Mouse (Mus musculus) megakaryocyte-erythroid progenitor cell, adult 5-6 weeks (primary cell): ENCODE results near the gene Gpr84. TPM values are rescaled to one million over a fixed set of nuclear protein-coding genes. Genes with fewer than 3 reads are reported as not detected.

Source experiments
- ATAC-seq: replicated peaks from 2 replicates; pipeline ENCODE4 v1.8.0; 2016; ENCODE audit warnings: mild to moderate bottlenecking, inconsistent platforms; ENCODE audit not compliant: severe bottlenecking, poor library complexity, low FRiP score, low TSS enrichment
- total RNA-seq, 2 experiments: library from RNA; stranded (forward) in 1 of 2; stranded (reverse) in 1 of 2; fragments of 200-1000, 215-1000 nt in 1 of 2; fragments of >200 nt in 1 of 2; fragmentation: Nextera tagmentation in 1 of 2; gene quantifications; 2 replicates each; pipeline ENCODE4 v1.2.3; 2014 to 2017

Gene Gpr84
- total RNA-seq, 2 experiments from 2014 or later = 1.3 TPM; not detected in 1

DNA sequence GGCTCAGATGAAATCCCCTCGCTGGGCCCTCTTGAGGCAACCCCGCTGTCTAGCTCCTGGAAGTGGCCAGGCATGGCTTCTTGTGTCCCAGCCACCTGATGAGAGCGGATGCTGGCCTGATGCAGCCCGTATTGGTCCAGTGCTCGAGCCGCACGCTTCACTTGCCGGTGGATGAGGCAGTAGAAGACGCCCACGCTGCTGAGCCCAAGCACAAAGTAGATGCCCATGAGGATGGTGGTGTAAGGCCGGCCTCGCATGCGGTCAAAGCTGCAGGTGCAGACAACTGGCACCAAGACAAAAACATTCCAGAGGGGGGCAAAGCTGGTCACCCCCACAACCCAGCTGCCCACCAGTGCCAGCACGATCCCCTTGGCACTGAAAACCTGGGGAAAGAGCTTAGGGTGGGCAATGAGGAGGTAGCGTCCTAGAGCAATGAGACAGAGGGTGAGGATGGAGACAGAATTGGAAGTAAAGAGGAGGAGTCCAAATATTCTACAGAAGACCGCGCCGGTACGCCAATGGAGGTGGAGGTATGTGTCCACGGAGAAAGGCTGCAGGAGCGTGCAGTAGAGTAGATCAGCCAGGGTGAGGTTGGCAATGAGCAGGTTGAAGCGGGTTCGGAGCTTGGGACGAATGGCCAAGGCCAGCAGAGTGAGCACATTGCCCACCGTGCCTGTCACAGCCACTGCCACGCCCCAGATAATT lies 1.4 kb downstream of the Gpr84 start:
- no peak for ATAC-seq

DNA sequence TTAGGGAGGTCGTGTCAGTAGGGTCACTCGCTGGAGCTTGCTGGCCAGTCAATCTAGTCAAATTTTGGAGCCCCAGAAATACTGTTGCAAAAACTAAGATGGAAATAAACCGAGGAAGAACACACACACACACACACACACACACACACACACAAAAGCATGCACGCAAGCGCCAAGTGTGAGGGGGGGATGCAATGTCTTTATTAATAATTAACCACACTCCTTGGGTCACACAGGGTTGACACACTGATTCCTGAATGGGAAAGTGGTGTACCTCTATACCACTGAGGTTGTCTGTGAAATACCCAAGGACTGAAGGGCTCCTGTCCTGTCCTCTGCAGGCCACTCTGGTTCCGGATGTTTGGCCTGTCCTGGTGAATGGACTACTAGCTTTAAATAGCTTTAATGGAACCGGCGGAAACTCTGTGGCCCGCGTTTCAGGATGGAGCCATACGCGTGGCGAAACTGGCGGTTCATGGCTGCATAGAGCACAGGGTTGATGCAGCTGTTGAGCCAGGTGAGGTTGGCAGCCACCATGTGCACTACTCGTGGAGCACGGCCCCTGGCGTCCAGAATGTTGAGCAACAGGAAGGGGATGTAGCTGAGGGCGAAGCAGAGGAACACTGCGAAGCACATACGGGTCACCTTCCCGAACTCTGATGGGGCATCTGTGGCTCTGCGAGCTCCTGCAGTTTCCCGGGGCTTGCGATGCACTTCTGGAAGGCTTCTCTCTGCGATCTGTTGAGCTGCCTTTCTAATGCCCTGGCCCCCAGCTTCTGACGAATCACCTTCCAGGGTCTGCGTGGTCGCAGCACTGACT lies 2.1 kb downstream of the Gpr84 start:
- no peak for ATAC-seq

- peak; percentile 63 for ATAC-seq
These were observed 3.3 kb downstream of the Gpr84 start for GRCm38 (mm10) chr15:103307125-103307524.

DNA sequence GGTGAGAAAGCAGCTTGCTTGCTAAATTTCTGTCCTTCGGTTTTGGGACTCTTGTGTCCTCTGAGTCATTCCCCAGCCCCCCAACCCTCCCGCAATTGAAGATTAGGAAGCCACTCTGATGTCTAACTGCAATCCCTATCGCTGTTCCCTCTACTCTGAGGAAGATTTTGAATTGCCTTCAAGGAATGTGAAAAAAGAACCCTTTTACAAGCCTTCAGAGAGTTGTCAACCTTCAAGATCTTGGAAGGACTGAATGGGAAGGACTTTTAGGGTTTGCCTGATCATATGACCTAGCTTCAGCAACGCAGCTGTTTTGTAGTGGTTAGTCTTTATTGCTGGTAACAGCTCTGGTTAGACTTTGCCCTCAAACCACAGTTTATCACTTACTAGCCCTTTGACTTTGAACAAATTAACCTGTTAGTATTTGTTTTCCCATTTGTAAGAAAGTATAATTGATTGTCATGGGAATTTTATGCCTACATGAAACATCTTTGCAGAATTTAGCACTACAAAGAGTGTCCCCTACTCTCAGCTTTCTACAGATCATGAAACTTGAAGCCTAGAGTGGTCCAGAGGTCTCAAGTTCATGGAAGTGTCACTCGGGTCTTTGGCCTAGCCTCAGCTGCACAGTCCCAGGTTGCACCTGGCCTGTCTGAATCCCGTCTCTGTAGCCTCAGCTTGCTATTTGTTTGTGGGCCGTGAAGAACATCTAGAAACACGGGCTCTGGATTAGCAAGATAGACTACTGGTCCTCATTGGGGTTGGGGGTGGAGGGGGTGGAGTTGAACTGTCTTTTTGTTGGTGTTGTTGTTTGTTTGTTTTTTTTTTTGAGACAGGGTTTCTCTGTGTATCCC lies 4.4 kb downstream of the Gpr84 start:
- no peak for ATAC-seq

DNA sequence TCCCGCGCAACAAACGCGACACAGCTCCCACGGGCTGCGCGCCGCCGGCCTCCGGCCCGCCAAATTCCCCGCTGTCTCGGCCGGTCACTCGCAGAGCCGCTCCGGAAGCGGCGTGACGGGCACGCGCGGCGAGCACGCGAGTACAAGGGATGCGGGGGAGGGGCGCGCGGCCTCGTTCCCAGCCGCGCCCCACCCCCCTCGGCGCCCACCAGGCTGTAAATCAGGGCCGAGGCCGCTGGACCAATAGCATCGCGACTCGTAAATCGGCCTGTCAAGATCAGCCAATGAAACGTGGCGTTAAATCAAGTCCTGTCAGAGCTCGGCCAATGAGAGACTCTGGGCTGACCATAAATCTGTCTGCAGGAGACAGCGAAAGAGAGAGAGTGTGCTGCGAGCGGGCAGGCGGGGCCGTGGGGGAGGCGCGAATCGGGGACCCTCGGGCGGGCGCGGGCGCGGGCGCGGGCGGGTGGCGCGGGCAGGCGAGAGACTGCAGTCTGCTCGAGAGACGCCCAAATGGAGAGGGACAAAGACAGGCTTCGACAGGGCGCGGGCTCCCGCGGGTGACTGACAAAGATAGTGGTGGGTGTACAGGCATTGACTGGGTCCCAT lies 5.2 kb downstream of the Gpr84 start:
- ATAC-seq = peak; percentile 78

DNA sequence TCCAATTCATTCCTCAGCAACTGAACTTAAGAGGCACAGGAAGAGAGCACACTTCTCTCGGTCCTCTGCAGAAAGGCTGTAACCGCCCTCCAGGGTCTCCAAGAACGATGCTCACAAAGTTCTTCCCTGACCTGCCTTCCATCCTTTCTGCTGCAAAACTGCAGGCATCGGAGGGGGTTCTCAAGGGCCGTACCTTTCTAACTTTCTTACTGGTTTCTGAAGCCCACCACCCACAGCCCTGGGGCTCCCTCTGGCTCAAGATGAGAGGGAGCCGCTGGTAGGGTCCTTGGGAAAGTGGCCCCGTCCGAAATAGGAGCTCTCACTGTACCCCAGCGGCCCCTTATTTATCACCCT lies 5.8 kb downstream of the Gpr84 start:
- ATAC-seq = no peak

DNA sequence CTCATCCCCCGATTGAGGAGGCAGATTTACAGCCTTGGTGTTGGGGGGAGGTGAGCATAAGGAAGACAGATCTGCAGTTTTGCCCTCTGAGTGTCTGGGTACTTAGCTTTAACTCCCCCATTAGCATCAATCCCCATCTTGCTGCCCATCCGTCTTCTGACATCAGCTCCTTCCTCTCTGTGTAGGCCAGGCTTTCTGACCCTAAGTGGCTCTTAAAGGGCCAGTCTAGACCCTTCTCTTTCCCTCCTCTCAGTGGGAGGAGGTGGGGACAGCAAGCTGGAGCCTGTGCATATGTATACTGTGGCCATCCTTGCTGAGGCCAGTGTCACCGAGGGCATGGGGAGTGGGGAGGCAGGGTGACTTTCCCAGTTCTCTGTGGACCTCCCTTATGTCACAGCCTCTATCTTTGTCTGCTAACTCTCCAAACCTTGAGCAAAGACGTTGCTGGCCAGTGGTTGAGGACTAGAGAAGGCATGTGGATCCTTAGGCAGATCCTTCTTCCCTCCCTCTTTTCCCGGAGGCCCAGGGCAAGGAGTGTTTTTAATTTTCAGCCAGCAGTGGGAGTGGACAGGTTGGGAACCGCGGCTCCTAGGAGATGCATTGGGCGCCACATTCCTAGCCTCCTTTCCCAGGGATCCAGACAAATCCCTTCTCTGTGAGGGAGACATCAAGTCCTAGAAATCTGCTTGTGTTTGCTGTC lies 6.3 kb downstream of the Gpr84 start:
- ATAC-seq = no peak

- no peak for ATAC-seq
These were observed 7.9 kb downstream of the Gpr84 start for GRCm38 (mm10) chr15:103302341-103303021.

- ATAC-seq = no peak
These were observed 8.7 kb downstream of the Gpr84 start for GRCm38 (mm10) chr15:103301547-103302340.

DNA sequence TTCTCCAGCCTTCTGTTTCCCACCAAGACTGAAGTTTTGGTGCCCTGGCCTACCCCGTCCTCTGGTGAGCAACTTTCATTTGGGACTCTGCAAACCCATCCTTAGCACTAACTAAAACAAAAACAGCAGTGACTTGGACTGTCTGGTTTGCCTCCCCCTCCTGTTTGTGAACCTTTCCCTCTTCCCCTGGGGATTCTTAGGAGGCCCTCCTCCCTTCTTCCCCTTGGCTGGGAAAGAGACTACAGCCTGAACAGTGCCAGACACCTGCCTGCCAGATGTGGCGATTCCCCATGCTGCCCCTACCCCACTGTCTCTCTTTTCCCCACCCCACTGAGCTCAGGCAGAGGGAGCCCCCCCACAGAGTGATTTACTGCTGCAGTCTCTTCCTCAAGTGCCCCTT lies 9.4 kb downstream of the Gpr84 start:
- no peak for ATAC-seq

- no peak for ATAC-seq
These were observed 9.9 kb downstream of the Gpr84 start for GRCm38 (mm10) chr15:103300560-103300959.

DNA sequence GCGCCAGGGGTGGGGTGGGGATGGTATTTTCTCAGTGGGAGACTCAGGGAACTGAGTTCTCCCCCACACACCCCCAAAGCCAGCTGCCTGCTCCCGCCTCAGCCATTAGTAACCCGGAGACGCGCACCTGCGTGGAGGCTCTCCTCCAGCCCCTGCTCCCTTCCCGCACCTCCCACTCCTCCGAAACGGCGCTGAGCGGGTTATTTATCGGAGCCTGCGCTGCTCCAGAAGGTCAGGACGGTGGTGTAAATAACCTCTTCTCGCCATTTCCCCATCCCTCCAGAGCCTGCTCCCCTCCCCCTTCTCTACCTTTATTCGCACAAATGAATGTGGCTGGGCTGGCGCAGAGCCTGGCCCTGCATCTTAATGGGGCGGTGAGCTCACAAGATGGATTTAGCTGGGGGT lies 10.3 kb downstream of the Gpr84 start:
- ATAC-seq = no peak

DNA sequence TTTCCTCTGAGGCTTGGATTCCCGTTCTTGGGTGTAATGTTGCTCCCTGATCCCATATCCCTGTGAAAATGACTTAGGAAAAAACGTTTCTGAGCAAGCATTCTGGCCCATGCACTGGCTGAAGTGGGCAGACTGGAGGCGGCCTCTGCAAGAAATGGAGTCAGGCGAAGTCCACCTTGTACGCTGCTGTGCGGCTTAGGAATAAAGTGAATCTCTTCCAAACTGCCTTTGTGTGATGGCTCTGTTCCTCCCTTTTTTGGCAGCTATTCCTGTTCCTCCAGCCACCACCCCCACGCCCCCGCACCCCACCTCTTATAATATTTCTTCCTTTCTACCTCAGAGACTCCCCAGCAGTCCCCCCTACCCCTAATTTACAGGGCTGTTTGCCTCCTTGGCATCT lies 10.8 kb downstream of the Gpr84 start:
- ATAC-seq = no peak

DNA sequence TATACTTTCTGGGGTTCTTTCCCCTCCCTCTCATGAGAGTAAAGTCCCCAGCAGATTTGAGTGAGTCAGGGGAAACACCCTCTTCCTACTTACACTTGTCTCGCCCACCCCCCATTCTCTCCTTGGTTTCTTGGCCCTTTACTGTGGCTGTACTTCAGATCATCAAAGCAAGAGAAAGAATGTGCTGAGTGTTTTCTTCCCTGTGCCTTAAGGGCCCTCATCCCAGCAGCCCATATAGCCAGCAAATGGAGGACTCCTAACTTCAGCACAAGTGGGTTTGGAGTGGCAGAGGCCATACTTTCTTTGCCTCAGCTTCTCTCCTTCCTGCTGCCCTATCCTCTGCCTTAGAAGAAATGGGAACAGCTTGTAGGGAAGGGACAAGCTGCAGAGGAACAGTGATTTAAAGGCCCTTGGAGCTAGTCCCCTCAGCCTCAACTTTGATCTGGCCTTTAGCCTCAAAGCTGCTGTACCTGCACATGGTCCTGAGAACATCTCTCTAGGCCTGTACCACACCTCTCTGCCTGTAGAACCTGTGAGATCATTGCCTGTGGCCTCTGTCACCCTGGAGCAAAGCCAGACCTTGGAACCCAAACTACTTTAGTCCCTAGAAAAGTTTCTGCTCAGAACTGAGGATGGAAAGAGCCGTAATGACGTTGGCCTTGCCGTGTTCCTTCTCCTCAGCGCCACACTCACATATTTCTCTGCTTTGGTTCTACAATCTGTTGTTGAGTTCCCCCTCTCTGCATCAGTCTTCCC lies 11.4 kb downstream of the Gpr84 start:
- ATAC-seq = no peak

- ATAC-seq = no peak
These were observed 12.4 kb downstream of the Gpr84 start for GRCm38 (mm10) chr15:103298026-103298425.

GRCm38 (mm10) chr15:103297313-103297712 lies 13.1 kb downstream of the Gpr84 start:
- no peak for ATAC-seq

DNA sequence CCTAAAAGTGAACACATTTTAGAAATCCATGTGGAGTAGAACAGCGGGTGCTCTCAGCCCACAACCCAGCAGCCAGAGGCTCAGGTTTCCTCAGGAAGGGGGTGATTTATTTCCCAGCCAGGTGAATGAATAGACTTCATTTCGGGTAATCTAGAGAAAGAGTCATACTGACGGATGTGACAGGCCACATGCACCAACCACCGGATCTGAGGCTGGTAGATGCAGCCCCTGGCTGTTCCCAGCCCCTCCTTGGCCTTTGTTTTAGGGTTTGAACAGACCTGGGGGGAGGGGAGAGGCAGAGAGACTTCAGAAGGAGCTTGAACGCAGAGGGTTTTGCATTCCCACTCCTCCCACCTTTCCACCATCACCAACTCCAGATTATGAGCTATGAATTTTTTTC lies 14.6 kb downstream of the Gpr84 start:
- no peak for ATAC-seq
